Mouse (Mus musculus): ENCODE measurements at regions not wholly inside any gene's neighbourhood (a gene's known extent, or its start where the extent isn't known, plus 50 kb on each side); places are given as distances from the start of the nearest gene placed in this dataset.

DNA sequence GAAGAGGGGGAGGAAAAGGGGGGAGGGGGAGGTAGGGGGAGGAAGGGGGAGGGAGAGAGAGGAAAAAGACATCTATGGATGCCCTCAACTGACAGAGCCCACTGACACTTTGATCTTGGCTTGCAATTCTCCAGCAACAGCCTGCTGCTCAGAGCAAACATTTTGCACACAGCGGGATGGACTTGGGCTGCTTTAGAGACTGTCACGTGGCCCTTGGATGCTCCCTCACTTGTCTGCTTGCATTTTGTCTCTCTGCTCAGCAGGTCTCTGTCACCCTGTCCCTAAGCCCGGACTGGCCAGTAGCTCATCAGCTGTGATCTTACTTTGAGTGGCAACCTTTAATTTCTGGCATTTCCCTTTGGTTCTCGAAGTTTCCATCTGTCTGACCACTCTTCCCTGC lies 421.4 kb upstream of the Fam19a5 start:
- WGBS = 52% methylated on average over 4 of the region's 4 CpGs
- Histone ChIP-seq H3K4me3 (ENCODE audit: insufficient read depth, low read depth, low read length) (no peak overlapping the region), H3K4me1 (ENCODE audit: control insufficient read depth, insufficient read depth, low read length) (no peaks in the 10 kb centered on the region), H3K27ac (ENCODE audit: insufficient read depth, low read depth, low read length) (no peak overlapping the region)
- TF ChIP-seq CTCF (IDR thresholded peaks at IDR 0.05; ENCODE audit: insufficient read depth, low read depth, low read length) = no peak
- no peak for TF ChIP-seq POLR2A (IDR thresholded peaks at IDR 0.05; ENCODE audit: insufficient read depth, low read depth, low read length)

DNA sequence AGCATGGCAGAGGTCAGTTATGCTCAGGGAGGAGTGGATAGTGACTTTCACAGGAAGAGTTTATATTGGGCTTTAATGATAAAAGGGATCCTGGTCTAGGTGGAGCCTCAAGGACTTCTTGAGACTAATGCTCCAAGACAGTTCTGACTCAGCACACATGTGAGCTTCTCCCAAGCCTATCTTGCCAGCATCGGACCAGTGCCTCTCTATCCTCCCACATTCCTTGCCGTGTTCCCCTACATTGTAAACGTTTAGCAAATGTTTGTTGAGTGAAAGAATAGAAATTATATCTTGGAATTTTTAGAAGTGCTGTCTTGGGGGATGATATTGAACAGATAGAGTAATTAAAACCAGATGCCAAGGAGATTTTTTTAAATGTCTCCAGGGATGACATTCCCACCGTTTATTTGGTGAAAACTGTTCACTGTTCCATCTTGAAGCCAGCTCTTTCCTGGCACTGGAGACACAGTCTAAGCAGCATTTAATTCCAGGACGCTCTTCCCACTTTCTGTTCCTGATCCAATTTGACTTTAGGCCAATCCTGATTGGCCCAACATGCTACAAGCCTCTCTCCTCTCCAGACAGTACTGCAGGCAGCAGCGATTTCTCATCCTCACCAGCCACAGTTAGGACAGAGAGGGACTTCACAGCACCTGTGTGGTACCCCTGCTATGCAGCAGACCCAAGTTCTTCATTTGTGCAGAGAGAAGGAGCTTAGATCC lies 418.5 kb upstream of the Fam19a5 start:
- 57% methylated on average over 6 of the region's 6 CpGs for WGBS
- H3K4me3 ChIP-seq (ENCODE audit: insufficient read depth, low read depth, low read length) = no peak overlapping the region
- TF ChIP-seq CTCF (IDR thresholded peaks at IDR 0.05; ENCODE audit: insufficient read depth, low read depth, low read length) (no peak), POLR2A (IDR thresholded peaks at IDR 0.05; ENCODE audit: insufficient read depth, low read depth, low read length) (no peak)
- no peak overlapping the region for H3K27ac ChIP-seq (ENCODE audit: insufficient read depth, low read depth, low read length)
- no peaks in the 10 kb centered on the region for H3K4me1 ChIP-seq (ENCODE audit: control insufficient read depth, insufficient read depth, low read length)

DNA sequence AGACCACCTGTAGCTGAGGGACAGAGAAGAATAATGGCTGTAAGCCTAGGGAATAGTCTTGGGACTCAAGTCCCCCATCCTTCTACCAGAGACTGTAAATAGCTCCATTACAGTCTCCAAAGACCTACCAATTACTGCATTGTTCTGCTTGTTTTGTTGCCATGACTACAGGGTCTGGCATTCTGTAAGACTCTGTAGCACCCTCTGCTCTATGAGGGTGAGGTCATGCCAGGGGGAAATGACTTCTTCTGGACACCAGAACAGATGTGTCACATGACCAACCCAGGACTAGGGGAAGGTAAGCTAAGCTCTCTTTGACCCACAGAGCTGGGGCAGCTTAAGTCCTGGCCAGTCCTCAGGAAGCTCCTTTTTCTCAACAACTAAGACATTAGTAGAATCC lies 405.2 kb upstream of the Fam19a5 start:
- no peak for TF ChIP-seq CTCF (IDR thresholded peaks at IDR 0.05; ENCODE audit: insufficient read depth, low read depth, low read length)
- no peak for TF ChIP-seq POLR2A (IDR thresholded peaks at IDR 0.05; ENCODE audit: insufficient read depth, low read depth, low read length)
- no peaks in the 10 kb centered on the region for H3K4me1 ChIP-seq (ENCODE audit: control insufficient read depth, insufficient read depth, low read length)
- no peak overlapping the region for H3K4me3 ChIP-seq (ENCODE audit: insufficient read depth, low read depth, low read length)
- H3K27ac ChIP-seq (ENCODE audit: insufficient read depth, low read depth, low read length) = 0 out of 2 replicates have a peak overlapping the region, but pooled peaks have one; percentile 4

DNA sequence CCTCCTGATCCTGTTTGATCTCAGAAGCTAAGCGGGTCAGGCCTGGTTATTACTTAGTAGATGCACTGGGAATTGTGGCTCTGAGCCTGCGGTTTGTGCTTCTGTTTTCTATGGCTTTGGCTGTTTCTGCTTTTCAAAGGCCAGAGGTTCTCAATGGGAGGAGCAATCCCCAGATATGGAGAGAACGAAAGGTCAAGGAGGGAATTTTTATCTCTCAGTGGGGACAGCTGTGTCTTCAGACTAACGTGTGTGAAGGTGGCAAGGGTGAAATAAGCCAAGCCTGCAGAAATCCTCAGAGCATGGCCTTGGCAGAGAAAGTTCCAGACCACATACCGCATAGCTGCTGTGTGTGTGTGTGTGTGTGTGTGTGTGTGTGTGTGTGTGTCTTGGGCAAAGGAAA lies 375.0 kb upstream of the Fam19a5 start:
- Histone ChIP-seq H3K4me3 (ENCODE audit: insufficient read depth, low read depth, low read length) (no peak overlapping the region), H3K27ac (ENCODE audit: insufficient read depth, low read depth, low read length) (no peak overlapping the region), H3K4me1 (ENCODE audit: control insufficient read depth, insufficient read depth, low read length) (no peaks in the 10 kb centered on the region)
- TF ChIP-seq CTCF (IDR thresholded peaks at IDR 0.05; ENCODE audit: insufficient read depth, low read depth, low read length) = no peak
- TF ChIP-seq POLR2A (IDR thresholded peaks at IDR 0.05; ENCODE audit: insufficient read depth, low read depth, low read length) = no peak
- WGBS = 89% methylated on average over 5 of the region's 5 CpGs

DNA sequence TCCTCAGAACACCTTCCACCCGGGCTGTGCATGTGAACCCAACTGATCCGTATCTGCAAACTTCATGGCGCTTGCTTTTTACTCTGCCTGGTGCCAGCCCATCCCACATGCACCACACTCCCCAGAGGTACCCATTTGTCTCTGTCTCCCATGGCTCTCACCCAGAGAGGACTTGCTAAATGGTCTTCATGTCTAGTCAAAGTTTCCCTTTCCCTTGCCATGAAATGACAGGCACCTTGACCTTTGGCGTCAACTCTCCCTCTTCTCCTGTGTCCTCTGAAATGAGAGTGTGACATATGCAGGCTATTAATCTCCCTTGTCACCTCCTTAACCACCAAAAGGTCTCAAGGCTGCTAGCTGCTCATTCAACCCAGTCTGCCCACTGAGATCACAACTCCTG lies 373.2 kb upstream of the Fam19a5 start:
- Histone ChIP-seq H3K27ac (ENCODE audit: insufficient read depth, low read depth, low read length) (no peak overlapping the region), H3K4me3 (ENCODE audit: insufficient read depth, low read depth, low read length) (no peak overlapping the region), H3K4me1 (ENCODE audit: control insufficient read depth, insufficient read depth, low read length) (no peaks in the 10 kb centered on the region)
- WGBS = 86% methylated on average over 4 of the region's 4 CpGs
- no peak for TF ChIP-seq CTCF (IDR thresholded peaks at IDR 0.05; ENCODE audit: insufficient read depth, low read depth, low read length)
- TF ChIP-seq POLR2A (IDR thresholded peaks at IDR 0.05; ENCODE audit: insufficient read depth, low read depth, low read length) = no peak

DNA sequence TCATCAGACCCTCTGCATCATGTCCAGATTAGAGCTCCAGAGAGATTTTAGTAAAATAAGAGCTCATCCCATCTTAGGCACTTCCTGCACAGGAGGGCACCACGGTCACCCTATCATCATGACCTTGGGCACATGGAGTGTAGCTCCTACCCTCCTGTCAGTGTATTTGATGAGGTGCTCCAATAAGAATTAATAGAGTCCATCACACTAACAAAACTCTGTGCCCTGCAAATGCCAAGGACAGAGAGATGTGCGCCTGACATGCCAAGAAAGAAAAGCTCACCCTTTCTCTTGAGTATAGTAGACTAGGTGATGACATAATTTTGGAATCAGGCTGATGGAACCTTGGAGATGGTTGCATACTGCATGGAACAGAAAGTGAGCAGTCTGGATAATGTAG lies 371.0 kb upstream of the Fam19a5 start:
- H3K4me3 ChIP-seq (ENCODE audit: insufficient read depth, low read depth, low read length) = no peak overlapping the region
- no peak overlapping the region for H3K27ac ChIP-seq (ENCODE audit: insufficient read depth, low read depth, low read length)
- no peak for TF ChIP-seq CTCF (IDR thresholded peaks at IDR 0.05; ENCODE audit: insufficient read depth, low read depth, low read length)
- TF ChIP-seq POLR2A (IDR thresholded peaks at IDR 0.05; ENCODE audit: insufficient read depth, low read depth, low read length) = no peak
- no peaks in the 10 kb centered on the region for H3K4me1 ChIP-seq (ENCODE audit: control insufficient read depth, insufficient read depth, low read length)
- WGBS = 93% methylated on average over 2 of the region's 2 CpGs

DNA sequence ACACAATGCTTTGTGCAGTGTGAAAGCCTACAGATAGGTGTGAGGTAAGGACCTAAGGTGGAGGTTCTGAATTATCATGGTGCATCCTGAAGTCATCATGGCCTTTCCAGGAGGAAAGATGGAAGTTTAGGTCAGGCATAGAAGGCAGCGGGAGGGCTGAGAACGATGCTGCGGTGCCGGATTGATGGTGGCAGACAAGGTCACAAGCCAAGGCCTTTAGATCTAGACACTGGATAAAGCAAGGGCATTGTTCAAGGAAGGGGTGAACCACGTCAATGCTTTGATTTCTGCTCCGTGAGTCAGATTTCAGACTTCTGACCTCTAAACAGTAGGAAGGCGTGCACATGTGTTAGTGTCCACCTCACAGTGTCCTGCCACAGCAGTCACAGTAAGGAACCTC lies 365.5 kb upstream of the Fam19a5 start:
- Histone ChIP-seq H3K27ac (ENCODE audit: insufficient read depth, low read depth, low read length) (no peak overlapping the region), H3K4me3 (ENCODE audit: insufficient read depth, low read depth, low read length) (no peak overlapping the region), H3K4me1 (ENCODE audit: control insufficient read depth, insufficient read depth, low read length) (no peaks in the 10 kb centered on the region)
- no peak for TF ChIP-seq CTCF (IDR thresholded peaks at IDR 0.05; ENCODE audit: insufficient read depth, low read depth, low read length)
- no peak for TF ChIP-seq POLR2A (IDR thresholded peaks at IDR 0.05; ENCODE audit: insufficient read depth, low read depth, low read length)
- 93% methylated on average over 7 of the region's 7 CpGs for WGBS

DNA sequence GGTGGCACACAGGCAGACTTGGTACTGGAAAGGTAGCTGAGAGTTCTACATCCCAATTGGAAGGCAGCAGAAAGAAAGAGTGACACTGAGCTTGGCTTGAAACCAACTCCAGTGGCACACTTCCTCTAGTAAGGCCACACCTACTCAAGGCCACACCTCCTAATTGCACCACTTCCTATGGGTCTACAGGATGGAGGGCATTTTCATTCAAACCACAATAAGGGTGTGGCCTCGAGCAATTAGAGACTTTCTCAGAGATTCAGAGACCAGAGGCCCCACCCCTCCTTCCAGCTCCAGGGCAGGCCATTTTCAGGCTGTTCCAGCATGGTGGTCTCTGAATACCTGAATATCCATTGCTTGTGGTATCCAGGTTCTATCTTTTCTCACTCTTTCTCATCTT lies 363.3 kb upstream of the Fam19a5 start:
- Histone ChIP-seq H3K4me3 (ENCODE audit: insufficient read depth, low read depth, low read length) (no peak overlapping the region), H3K4me1 (ENCODE audit: control insufficient read depth, insufficient read depth, low read length) (no peaks in the 10 kb centered on the region), H3K27ac (ENCODE audit: insufficient read depth, low read depth, low read length) (no peak overlapping the region)
- TF ChIP-seq POLR2A (IDR thresholded peaks at IDR 0.05; ENCODE audit: insufficient read depth, low read depth, low read length) (no peak), CTCF (IDR thresholded peaks at IDR 0.05; ENCODE audit: insufficient read depth, low read depth, low read length) (no peak)
- WGBS = 79% methylated on average over 1 of the region's 1 CpGs

DNA sequence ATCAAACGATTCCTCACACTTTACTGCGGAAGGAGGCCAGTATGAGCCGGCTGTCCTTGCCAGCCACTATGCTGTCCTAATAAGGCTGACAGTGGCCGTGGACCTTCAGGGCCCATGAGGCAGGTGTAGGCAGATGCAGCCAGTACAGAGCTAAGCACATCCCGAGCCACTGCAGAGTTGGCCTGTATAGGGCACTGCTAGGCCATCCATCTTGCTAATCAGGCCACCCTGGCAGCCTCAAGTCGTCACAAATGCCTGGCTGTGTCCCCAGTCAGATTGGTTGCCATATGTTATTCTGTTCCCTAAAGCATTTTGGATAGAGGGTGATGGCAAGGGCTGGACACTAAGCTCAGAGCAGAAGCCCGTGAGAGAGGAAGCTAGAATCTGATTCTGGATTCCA lies 359.9 kb upstream of the Fam19a5 start:
- TF ChIP-seq POLR2A (IDR thresholded peaks at IDR 0.05; ENCODE audit: insufficient read depth, low read depth, low read length) (no peak), CTCF (IDR thresholded peaks at IDR 0.05; ENCODE audit: insufficient read depth, low read depth, low read length) (no peak)
- Histone ChIP-seq H3K4me1 (ENCODE audit: control insufficient read depth, insufficient read depth, low read length) (no peaks in the 10 kb centered on the region), H3K27ac (ENCODE audit: insufficient read depth, low read depth, low read length) (no peak overlapping the region), H3K4me3 (ENCODE audit: insufficient read depth, low read depth, low read length) (no peak overlapping the region)
- WGBS = 87% methylated on average over 7 of the region's 7 CpGs
